Mouse (Mus musculus): ENCODE data around the gene Ripply2.

DNA sequence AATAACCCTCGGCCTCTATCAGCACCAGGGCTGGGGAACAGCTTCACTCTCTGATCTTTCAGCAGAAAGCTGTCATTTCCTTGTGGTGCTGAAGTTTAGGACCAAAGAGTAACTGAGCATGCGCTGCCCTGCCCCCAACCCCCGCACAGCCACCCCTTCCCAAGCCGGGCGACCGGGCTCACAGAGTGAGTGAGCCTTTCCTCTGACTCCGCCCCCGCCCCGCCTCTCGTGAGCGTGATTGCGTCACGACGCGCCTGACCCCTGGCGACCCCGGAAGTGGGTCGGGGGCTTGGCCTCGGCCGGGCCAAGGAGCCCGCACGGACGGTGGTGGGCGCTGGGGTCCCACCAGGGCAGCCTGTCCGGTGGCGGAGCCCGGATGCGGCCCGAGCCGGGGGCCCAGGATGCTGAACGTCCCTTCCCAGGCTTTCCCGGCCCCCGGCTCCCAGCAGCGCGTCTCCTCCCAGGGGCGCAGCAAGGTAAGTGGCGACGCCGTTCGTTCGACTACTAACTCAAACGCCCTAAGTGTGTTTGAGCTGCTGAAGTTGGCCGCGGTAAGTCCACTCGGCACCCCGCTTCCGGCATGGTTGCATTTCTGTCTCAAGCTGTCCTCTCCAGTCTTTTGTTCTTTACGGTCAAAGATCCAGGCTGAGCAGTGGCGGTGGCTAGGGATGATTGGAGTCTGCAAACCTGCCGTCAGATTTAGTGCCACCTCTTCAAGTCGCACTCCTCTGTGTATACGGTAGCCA is 6.6 kb downstream of the Ripply2 start, which contains the start of gene Cyb5r4:
- TF ChIP-seq CTCF (conservative IDR thresholded peaks at IDR 0.05; ENCODE audit: low read length), result no peak
- TF ChIP-seq POU5F1 (IDR thresholded peaks at IDR 0.05; ENCODE audit: borderline replicate concordance, low read length), result no peak
